Mouse (Mus musculus) macrophage (primary cell): ENCODE results near the gene Hnrnpul1. TPM values are rescaled to one million over a fixed set of nuclear protein-coding genes. Genes with fewer than 3 reads are reported as not detected.

ENCODE experiments used
- H3K27ac ChIP-seq: fragments of 350-480 bp; formaldehyde crosslinking; 2 replicates; pipeline ENCODE4 v1.9.0; 2021
- H3K36me3 ChIP-seq: fragments of 350-480 bp; formaldehyde crosslinking; 2 replicates; pipeline ENCODE4 v1.9.0; 2021; ENCODE audit errors: inconsistent target
- H3K4me3 ChIP-seq: fragments of 350-480 bp; formaldehyde crosslinking; 2 replicates; pipeline ENCODE4 v1.9.0; 2021; ENCODE audit errors: inconsistent target
- H3K79me2 ChIP-seq: fragments of 350-480 bp; formaldehyde crosslinking; 2 replicates; pipeline ENCODE4 v1.9.0; 2021; ENCODE audit errors: inconsistent target
- WGBS: methylation state at CpG from one replicate; pipeline ENCODE4 v1.1.7; 2026; ENCODE audit warnings: inconsistent platforms; ENCODE audit not compliant: missing documents; 5-methylcytosine and 5-hydroxymethylcytosine counted together
- polyA plus RNA-seq: library from polyadenylated mRNA; stranded (reverse); fragments of 250-400 nt; gene quantifications from 3 replicates; pipeline ENCODE4 v1.2.4, GENCODE M21; 2018; ENCODE audit warnings: inconsistent platforms

Hnrnpul1 gene
- polyA plus RNA-seq, 1 experiment from 2014 or later = 149 TPM

- peaks cover 35% of the 10 kb centered on the region for H3K36me3 ChIP-seq
- H3K27ac ChIP-seq = peak overlapping the region; percentile 97
Observed at GRCm38 (mm10) chr7:25704716-25705364, 49.7 kb downstream of the Hnrnpul1 start.

GRCm38 (mm10) chr7:25703793-25704494 lies 50.6 kb downstream of the Hnrnpul1 start:
- WGBS = 91% methylated on average over 9 of the region's 10 CpGs
- Histone ChIP-seq H3K36me3 (peaks cover 44% of the 10 kb centered on the region), H3K4me3 (no peak overlapping the region), H3K79me2 (peaks cover 60% of the 10 kb centered on the region), H3K27ac (no peak overlapping the region)

More at GRCm38 (mm10) chr7:25704716-25705364, 49.7 kb downstream of the Hnrnpul1 start:
- WGBS = 83% methylated on average over 37 of the region's 37 CpGs
- H3K79me2 ChIP-seq = peaks cover 52% of the 10 kb centered on the region
- H3K4me3 ChIP-seq = no peak overlapping the region

- H3K36me3 ChIP-seq = peaks cover 57% of the 10 kb centered on the region
- H3K79me2 ChIP-seq = peaks cover 67% of the 10 kb centered on the region
- H3K27ac ChIP-seq = no peak overlapping the region
- no peak overlapping the region for H3K4me3 ChIP-seq
- WGBS = 83% methylated on average over 2 of the region's 2 CpGs
Observed at GRCm38 (mm10) chr7:25702350-25702749, 52.2 kb downstream of the Hnrnpul1 start.

- H3K27ac ChIP-seq = no peak overlapping the region
- 92% methylated on average over 11 of the region's 12 CpGs for WGBS
- H3K4me3 ChIP-seq = no peak overlapping the region
- peaks cover 73% of the 10 kb centered on the region for H3K36me3 ChIP-seq
- peaks cover 83% of the 10 kb centered on the region for H3K79me2 ChIP-seq
Observed at GRCm38 (mm10) chr7:25700732-25701131, 53.8 kb downstream of the Hnrnpul1 start.

GRCm38 (mm10) chr7:25699851-25700250 lies 54.7 kb downstream of the Hnrnpul1 start:
- no peak overlapping the region for H3K27ac ChIP-seq
- H3K36me3 ChIP-seq = peaks cover 82% of the 10 kb centered on the region
- peaks cover 92% of the 10 kb centered on the region for H3K79me2 ChIP-seq
- 97% methylated on average over 13 of the region's 13 CpGs for WGBS
- H3K4me3 ChIP-seq = no peak overlapping the region

- Histone ChIP-seq H3K27ac (no peak overlapping the region), H3K79me2 (peaks cover 99% of the 10 kb centered on the region), H3K36me3 (peaks cover 73% of the 10 kb centered on the region), H3K4me3 (no peak overlapping the region)
- WGBS = 89% methylated on average over 8 of the region's 8 CpGs
Observed at GRCm38 (mm10) chr7:25694104-25694503, 60.5 kb downstream of the Hnrnpul1 start.

GRCm38 (mm10) chr7:25690051-25690450 lies 64.5 kb downstream of the Hnrnpul1 start:
- H3K79me2 ChIP-seq = peaks cover 86% of the 10 kb centered on the region
- H3K4me3 ChIP-seq = peak overlapping the region; percentile 50
- H3K36me3 ChIP-seq = peaks cover 35% of the 10 kb centered on the region
- WGBS = 6% methylated on average over 5 of the region's 5 CpGs
- H3K27ac ChIP-seq = peak overlapping the region; percentile 60

- peak overlapping the region; percentile 50 for H3K4me3 ChIP-seq
- 0% methylated on average over 12 of the region's 12 CpGs for WGBS
- peak overlapping the region; percentile 60 for H3K27ac ChIP-seq
- peaks cover 85% of the 10 kb centered on the region for H3K79me2 ChIP-seq
- H3K36me3 ChIP-seq = peaks cover 30% of the 10 kb centered on the region
Observed at GRCm38 (mm10) chr7:25689603-25690021, 64.9 kb downstream of the Hnrnpul1 start.

GRCm38 (mm10) chr7:25688810-25689586 lies 65.6 kb downstream of the Hnrnpul1 start:
- Histone ChIP-seq H3K36me3 (peaks cover 24% of the 10 kb centered on the region; the same call in 1 of the 2 replicates), H3K27ac (peak overlapping the region; percentile 91), H3K4me3 (peak overlapping the region; percentile 81), H3K79me2 (peaks cover 79% of the 10 kb centered on the region)
- 2% methylated on average over 47 of the region's 52 CpGs for WGBS

- Histone ChIP-seq H3K36me3 (peaks cover 13% of the 10 kb centered on the region; the same call in 1 of the 2 replicates), H3K4me3 (peak overlapping the region; percentile 81), H3K27ac (peak overlapping the region; percentile 91), H3K79me2 (peaks cover 68% of the 10 kb centered on the region)
- WGBS = under 1% methylated on average over 47 of the region's 47 CpGs
Observed at GRCm38 (mm10) chr7:25687811-25688401, 66.7 kb downstream of the Hnrnpul1 start.

GRCm38 (mm10) chr7:25686680-25687531 lies 67.7 kb downstream of the Hnrnpul1 start, which contains the start of gene Tgfb1:
Gene Tgfb1, plus strand, starts transcription at chr7:25687002.
- Histone ChIP-seq H3K79me2 (peaks cover 64% of the 10 kb centered on the region), H3K4me3 (peak within 1 kb of the TSS; percentile 81), H3K36me3 (peaks cover 3% of the 10 kb centered on the region; the same call in 1 of the 2 replicates), H3K27ac (peak within 1 kb of the TSS; percentile 91)
- WGBS = 2% methylated on average over 46 of the region's 69 CpGs

- Histone ChIP-seq H3K4me3 (no peak overlapping the region; the same call in 1 of the 2 replicates), H3K36me3 (no peaks in the 10 kb centered on the region), H3K79me2 (peaks cover 62% of the 10 kb centered on the region), H3K27ac (peak overlapping the region; percentile 13; the same call in 1 of the 2 replicates)
- 83% methylated on average over 21 of the region's 21 CpGs for WGBS
Observed at GRCm38 (mm10) chr7:25685926-25686470, 68.6 kb downstream of the Hnrnpul1 start.

- Histone ChIP-seq H3K36me3 (no peaks in the 10 kb centered on the region), H3K27ac (peak overlapping the region; percentile 93), H3K79me2 (peaks cover 48% of the 10 kb centered on the region), H3K4me3 (no peak overlapping the region)
- WGBS = 91% methylated on average over 6 of the region's 6 CpGs
Observed at GRCm38 (mm10) chr7:25684659-25685058, 69.9 kb downstream of the Hnrnpul1 start.
